Mouse (Mus musculus) forebrain, embryonic 15.5 days (tissue): ENCODE data around the gene Cxcl10. TPM values are rescaled to one million over a fixed set of nuclear protein-coding genes. Genes with fewer than 3 reads are reported as not detected.
A peak's percentile ranks its signal among the peaks of the same experiment; 100 is the strongest.

Experiments used
- ATAC-seq: fragments of 200-750 bp; cut with Nextera tagmentation; replicated peaks from 2 replicates; pipeline ENCODE4 v1.8.0; 2017; ENCODE audit warnings: mild to moderate bottlenecking, moderate TSS enrichment, moderate library complexity
- H3K27ac ChIP-seq: fragments of 300-500 bp; sonication (generic); replicated peaks from 2 replicates; pipeline ENCODE4 v1.5.1; 2015; ENCODE audit warnings: mild to moderate bottlenecking, inconsistent platforms
- H3K27me3 ChIP-seq: fragments of 300-500 bp; sonication (generic); 2 replicates; pipeline ENCODE4 v1.6.1; 2015; ENCODE audit warnings: inconsistent platforms
- H3K36me3 ChIP-seq: fragments of 300-500 bp; sonication (generic); 2 replicates; pipeline ENCODE4 v1.6.1; 2015; ENCODE audit warnings: mild to moderate bottlenecking, inconsistent platforms
- H3K4me1 ChIP-seq: fragments of 300-500 bp; sonication (generic); 2 replicates; pipeline ENCODE4 v1.6.1; 2015; ENCODE audit warnings: inconsistent platforms
- H3K4me2 ChIP-seq: fragments of 300-500 bp; sonication (generic); replicated peaks from 2 replicates; pipeline ENCODE4 v1.6.1; 2015; ENCODE audit warnings: mild to moderate bottlenecking, inconsistent platforms
- H3K4me3 ChIP-seq: fragments of 300-500 bp; sonication (generic); 2 replicates; pipeline ENCODE4 v1.5.1; 2015; ENCODE audit warnings: mild to moderate bottlenecking, inconsistent platforms
- H3K9ac ChIP-seq: fragments of 300-500 bp; sonication (generic); replicated peaks from 2 replicates; pipeline ENCODE4 v1.6.1; 2015; ENCODE audit warnings: mild to moderate bottlenecking, inconsistent platforms
- H3K9me3 ChIP-seq: fragments of 300-500 bp; sonication (generic); 2 replicates; pipeline ENCODE4 v1.6.1; 2016; ENCODE audit warnings: inconsistent platforms
- WGBS: fragments of 180-500 bp; shearing (Covaris S2); methylation state at CpG from one replicate; pipeline ENCODE4 v1.1.7; 2015; ENCODE audit warnings: mixed read lengths; 5-methylcytosine and 5-hydroxymethylcytosine counted together
- polyA plus RNA-seq: library from polyadenylated mRNA; unstranded; fragments of >200 nt; fragmentation: Nextera tagmentation; extraction: Ambion mirVana; gene quantifications from 2 replicates; pipeline ENCODE4 v1.2.1, GENCODE M21; 2015

Gene Cxcl10
- polyA plus RNA-seq: 0.20 TPM in 1 of 2 replicates, not detected in the other

DNA sequence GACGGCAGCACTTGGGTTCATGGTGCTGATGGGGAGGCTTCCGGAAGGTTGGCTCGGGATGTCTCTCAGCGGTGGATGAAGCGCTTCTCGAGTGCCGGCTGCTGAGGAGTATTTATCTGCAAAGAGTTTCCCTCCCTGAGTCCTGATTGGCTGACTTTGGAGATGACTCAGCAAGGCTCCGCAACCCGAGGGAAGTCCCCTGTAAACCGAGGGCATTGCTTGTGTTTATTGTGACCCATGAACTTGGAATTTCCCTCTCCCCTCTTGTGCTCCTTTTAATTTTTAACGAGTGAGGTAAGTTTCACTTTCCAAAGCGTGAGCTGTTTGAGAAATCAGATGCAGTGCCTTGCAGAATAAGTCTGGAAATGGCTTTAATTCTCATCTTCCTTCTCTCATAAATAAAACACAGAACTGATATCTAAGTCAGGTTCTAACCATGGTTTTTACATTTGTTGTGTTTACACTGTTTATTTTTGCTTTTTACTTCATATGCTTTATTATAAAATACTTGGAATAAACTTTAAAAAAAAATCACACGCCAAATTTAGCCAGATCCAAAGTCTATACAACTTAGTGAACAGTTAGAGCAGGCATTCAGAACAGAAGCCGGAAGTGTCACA, at the start of gene Cxcl10:
TSS of gene Cxcl10 (minus strand) at position 96 of the 620 bp plus-strand sequence.
- Histone ChIP-seq H3K4me2 (peak within 1 kb of the TSS; percentile 46), H3K27ac (no peak within 1 kb of the TSS), H3K4me3 (peak within 1 kb of the TSS; percentile 27), H3K36me3 (no peaks in the 10 kb centered on the region), H3K9ac (0 out of 2 replicates have a peak within 1 kb of the TSS, but pooled peaks have one; percentile 19), H3K4me1 (peaks cover 5% of the 10 kb centered on the region), H3K27me3 (no peaks in the 10 kb centered on the region), H3K9me3 (no peaks in the 10 kb centered on the region)
- ATAC-seq: peak; percentile 81
- WGBS: 19% methylated on average over 14 of the region's 14 CpGs

DNA sequence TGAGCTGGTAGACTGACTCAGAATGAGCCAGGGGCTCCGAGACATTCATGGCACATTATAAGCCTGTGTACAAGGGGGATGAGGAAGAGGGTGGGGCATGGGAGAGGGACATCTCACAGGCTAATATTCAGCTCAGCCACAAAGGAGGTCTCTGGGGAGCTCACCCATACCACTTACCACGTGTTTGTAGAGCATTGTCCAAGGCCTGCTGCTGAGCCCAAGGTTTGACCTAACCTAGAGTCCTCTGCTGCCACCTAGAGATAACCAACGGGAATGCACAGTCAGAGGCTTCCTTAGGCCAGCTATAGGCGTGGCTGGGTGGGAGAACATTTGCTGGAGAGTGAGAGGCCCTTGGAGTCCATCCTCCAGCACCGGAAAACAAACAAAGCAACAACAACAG, 49.5 kb upstream of the Cxcl10 start:
- no peak overlapping the region for H3K4me2 ChIP-seq
- no peak overlapping the region for H3K4me3 ChIP-seq
- no peaks in the 10 kb centered on the region for H3K9me3 ChIP-seq
- peaks cover 7% of the 10 kb centered on the region; the same call in 1 of the 2 replicates for H3K27me3 ChIP-seq
- no peak overlapping the region for H3K9ac ChIP-seq
- no peaks in the 10 kb centered on the region for H3K36me3 ChIP-seq
- ATAC-seq: peak; percentile 86
- no peaks in the 10 kb centered on the region for H3K4me1 ChIP-seq
- WGBS: 21% methylated on average over 5 of the region's 5 CpGs
- H3K27ac ChIP-seq: no peak overlapping the region

DNA sequence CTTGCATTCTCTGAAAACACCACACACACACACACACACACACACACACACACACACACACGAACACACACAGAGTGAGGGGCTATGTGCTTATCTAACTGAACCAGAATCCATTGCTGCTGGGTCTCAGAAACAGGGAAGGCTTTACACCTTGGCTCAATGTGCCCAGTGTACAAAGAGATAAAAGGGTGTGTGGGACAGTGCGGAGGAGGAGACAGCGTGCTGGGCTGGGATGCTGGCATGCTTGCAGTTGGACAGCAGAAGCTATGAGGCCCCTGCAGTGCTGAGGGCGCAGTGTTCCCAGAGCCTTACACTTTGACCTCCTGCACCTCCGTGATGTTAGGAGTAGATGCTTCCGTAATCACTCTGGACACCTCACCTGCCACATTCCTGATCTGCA, 47.8 kb upstream of the Cxcl10 start:
- Histone ChIP-seq H3K9me3 (no peaks in the 10 kb centered on the region), H3K4me2 (no peak overlapping the region), H3K36me3 (no peaks in the 10 kb centered on the region), H3K4me3 (no peak overlapping the region), H3K27ac (no peak overlapping the region), H3K9ac (no peak overlapping the region), H3K27me3 (peaks cover 14% of the 10 kb centered on the region; the same call in 1 of the 2 replicates), H3K4me1 (no peaks in the 10 kb centered on the region)
- no peak for ATAC-seq
- WGBS: 89% methylated on average over 6 of the region's 6 CpGs

DNA sequence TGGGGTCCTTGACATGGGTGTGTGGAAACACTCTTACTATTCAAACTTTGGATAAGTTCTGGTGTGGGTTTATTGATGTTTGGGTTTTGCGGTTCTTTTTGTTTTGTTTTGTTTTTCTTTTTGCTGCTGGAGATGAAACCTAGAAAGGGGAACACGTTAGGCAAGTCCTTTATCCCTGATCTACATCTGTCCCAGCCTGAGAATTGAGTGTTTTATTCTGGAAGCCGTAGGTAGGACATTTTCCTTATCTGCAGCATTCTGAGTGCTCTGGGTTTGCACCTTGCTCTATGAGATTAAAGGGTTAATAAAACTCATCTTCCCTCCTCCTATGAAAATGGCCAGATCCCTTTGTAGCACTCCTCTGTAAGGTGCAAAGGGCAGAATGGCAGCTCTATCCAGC, 47.1 kb upstream of the Cxcl10 start:
- H3K36me3 ChIP-seq: no peaks in the 10 kb centered on the region
- WGBS: 85% methylated on average over 3 of the region's 3 CpGs
- no peak for ATAC-seq

DNA sequence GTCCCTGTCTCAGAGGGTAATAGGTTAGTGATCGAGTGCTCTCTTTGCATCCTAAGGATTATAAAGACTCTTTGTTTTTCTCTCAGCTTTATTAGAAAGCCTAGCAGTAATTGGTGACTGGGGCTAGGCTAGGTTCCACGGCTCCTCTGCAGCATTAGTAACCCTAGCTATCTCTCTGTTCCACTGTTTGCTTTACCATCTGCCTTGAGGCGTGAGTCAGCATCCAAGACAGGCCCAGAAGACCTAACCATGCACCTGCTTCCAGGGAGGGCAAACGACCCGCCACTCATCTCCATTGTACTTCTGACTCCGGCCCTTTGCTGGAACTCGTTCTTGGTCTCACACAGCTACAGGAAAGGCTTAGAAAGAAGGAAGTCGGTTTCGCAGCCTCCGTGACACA, 45.2 kb upstream of the Cxcl10 start:
- no peak for ATAC-seq

More for the DNA sequence above, 47.1 kb upstream of the Cxcl10 start:
- Histone ChIP-seq H3K4me2 (no peak overlapping the region), H3K4me1 (no peaks in the 10 kb centered on the region), H3K27me3 (peaks cover 15% of the 10 kb centered on the region; the same call in 1 of the 2 replicates), H3K27ac (no peak overlapping the region), H3K4me3 (no peak overlapping the region), H3K9ac (no peak overlapping the region), H3K9me3 (no peaks in the 10 kb centered on the region)

DNA sequence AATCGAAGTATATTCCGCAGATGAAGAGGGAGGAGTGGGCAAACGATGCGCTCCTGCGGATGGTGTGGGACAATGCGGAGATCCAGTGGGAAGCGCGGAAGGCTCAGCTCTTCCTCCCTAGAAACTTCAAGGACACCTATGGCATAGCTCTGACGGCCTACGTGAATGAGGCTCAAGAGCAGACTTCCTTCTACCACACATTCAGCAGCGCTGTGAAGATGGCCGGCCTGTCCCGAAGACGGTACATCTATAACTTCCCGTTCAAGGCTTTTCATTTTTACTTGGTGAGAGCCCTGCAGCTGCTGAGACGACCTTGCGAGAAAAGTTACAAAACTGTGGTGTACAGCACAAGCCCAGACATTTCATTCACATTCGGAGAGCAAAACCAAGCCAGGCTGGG, 43.9 kb upstream of the Cxcl10 start:
- Histone ChIP-seq H3K9me3 (no peaks in the 10 kb centered on the region), H3K27ac (no peak overlapping the region), H3K4me1 (no peaks in the 10 kb centered on the region), H3K27me3 (peaks cover 15% of the 10 kb centered on the region; the same call in 1 of the 2 replicates), H3K36me3 (no peaks in the 10 kb centered on the region), H3K9ac (no peak overlapping the region), H3K4me2 (peak overlapping the region; percentile 27), H3K4me3 (peak overlapping the region; percentile 7; the same call in 1 of the 2 replicates)
- WGBS: 44% methylated on average over 18 of the region's 18 CpGs
- no peak for ATAC-seq

More for the DNA sequence above, 45.2 kb upstream of the Cxcl10 start:
- H3K9ac ChIP-seq: no peak overlapping the region
- peaks cover 15% of the 10 kb centered on the region; the same call in 1 of the 2 replicates for H3K27me3 ChIP-seq
- H3K4me1 ChIP-seq: no peaks in the 10 kb centered on the region
- WGBS: 59% methylated on average over 10 of the region's 10 CpGs
- no peaks in the 10 kb centered on the region for H3K9me3 ChIP-seq
- H3K4me2 ChIP-seq: no peak overlapping the region
- no peak overlapping the region for H3K27ac ChIP-seq
- no peaks in the 10 kb centered on the region for H3K36me3 ChIP-seq
- no peak overlapping the region for H3K4me3 ChIP-seq

DNA sequence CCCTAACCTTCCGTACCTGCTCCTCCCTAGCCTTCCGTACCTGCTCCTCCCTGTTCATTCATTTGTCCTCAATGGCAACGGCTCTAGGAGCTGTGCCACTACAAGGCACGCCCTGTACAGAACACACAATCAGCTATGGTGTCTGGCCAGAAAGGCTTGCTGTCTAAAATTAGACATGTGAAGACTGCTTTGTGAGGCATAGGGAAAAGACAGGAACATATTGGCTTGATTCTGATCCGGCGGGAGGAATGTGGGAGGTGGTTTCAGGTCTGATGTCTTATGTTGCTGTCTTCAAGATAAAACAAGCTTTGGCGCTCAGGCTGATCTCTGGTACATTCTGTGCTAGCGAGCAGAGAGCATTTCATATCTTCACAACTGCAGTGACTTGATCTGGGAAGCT, 41.9 kb upstream of the Cxcl10 start:
- H3K4me3 ChIP-seq: no peak overlapping the region
- no peak overlapping the region for H3K27ac ChIP-seq
- no peaks in the 10 kb centered on the region for H3K9me3 ChIP-seq
- peaks cover 15% of the 10 kb centered on the region; the same call in 1 of the 2 replicates for H3K27me3 ChIP-seq
- no peak for ATAC-seq
- H3K4me1 ChIP-seq: no peaks in the 10 kb centered on the region
- no peak overlapping the region for H3K9ac ChIP-seq
- 82% methylated on average over 8 of the region's 8 CpGs for WGBS
- H3K4me2 ChIP-seq: no peak overlapping the region
- no peaks in the 10 kb centered on the region for H3K36me3 ChIP-seq

DNA sequence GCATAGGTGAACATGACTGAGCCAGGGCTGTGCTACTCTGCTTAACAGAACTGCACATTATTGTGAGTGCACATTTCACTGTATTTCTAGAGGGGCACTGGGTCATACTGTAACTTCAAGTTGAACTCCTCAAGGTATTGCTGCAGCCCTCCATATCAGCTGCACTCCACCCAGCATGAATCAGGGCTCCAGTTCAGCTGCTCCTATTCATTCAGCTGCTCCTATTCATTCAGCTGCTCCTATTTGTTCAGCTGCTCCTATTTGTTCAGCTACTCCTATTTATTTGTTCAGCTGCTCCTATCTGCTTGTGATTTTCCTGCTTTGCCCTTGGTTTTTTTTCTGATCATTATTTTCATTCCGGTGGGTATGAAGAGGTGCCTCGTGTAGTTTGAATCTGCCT, 41.3 kb upstream of the Cxcl10 start:
- no peaks in the 10 kb centered on the region for H3K36me3 ChIP-seq
- WGBS: 67% methylated on average over 2 of the region's 2 CpGs
- no peak for ATAC-seq
- H3K27ac ChIP-seq: no peak overlapping the region
- no peak overlapping the region for H3K4me2 ChIP-seq
- H3K9me3 ChIP-seq: no peaks in the 10 kb centered on the region
- H3K27me3 ChIP-seq: peaks cover 15% of the 10 kb centered on the region; the same call in 1 of the 2 replicates
- no peaks in the 10 kb centered on the region for H3K4me1 ChIP-seq
- no peak overlapping the region for H3K4me3 ChIP-seq
- no peak overlapping the region for H3K9ac ChIP-seq

DNA sequence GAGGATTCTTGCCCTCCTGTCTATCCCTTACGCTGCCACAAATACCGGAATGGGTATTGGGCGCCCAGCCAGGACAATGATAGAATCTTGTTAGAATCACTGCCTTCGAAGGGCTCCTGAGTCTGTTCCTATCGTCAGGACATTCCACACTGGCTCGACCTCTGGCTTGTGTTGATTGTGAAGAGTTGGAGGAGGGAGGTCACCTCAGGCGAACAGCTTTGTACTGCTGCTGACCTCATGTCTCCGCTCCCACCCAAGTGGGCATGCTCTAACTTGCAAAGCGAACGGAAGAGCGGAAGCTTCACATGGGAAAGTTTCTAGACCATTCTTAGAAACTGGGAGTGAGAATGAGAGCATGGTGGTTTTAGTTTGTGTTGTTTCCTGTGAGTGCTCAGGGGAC, 38.7 kb upstream of the Cxcl10 start:
- Histone ChIP-seq H3K9ac (no peak overlapping the region), H3K4me2 (no peak overlapping the region), H3K4me1 (no peaks in the 10 kb centered on the region), H3K36me3 (no peaks in the 10 kb centered on the region), H3K27me3 (peaks cover 8% of the 10 kb centered on the region; the same call in 1 of the 2 replicates), H3K27ac (no peak overlapping the region), H3K9me3 (no peaks in the 10 kb centered on the region), H3K4me3 (no peak overlapping the region)
- ATAC-seq: no peak
- WGBS: 82% methylated on average over 11 of the region's 11 CpGs

DNA sequence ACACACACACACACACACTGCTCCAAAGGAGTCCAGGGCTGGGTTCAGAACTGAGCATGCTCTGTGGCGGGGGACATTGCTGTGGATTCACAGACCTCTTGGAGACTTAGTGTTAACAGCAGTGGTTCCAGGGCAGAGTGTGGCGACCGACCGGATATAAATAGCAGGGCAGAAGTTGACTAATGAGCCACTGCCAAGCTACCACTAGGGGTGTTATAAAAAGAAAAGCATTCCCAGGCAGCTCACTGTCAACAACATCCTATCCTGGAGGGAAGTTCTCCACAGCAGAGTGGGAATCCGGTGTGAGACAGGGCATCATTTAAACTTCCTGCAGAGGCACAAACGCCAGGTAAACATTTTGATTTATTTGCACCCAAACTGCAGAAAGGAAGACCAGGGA, 38.0 kb upstream of the Cxcl10 start:
- WGBS: 53% methylated on average over 6 of the region's 6 CpGs
- no peak overlapping the region for H3K4me3 ChIP-seq
- H3K27ac ChIP-seq: no peak overlapping the region
- no peaks in the 10 kb centered on the region for H3K36me3 ChIP-seq
- no peaks in the 10 kb centered on the region for H3K4me1 ChIP-seq
- ATAC-seq: no peak
- H3K4me2 ChIP-seq: no peak overlapping the region
- H3K9me3 ChIP-seq: no peaks in the 10 kb centered on the region
- no peak overlapping the region for H3K9ac ChIP-seq
- H3K27me3 ChIP-seq: peaks cover 3% of the 10 kb centered on the region; the same call in 1 of the 2 replicates

DNA sequence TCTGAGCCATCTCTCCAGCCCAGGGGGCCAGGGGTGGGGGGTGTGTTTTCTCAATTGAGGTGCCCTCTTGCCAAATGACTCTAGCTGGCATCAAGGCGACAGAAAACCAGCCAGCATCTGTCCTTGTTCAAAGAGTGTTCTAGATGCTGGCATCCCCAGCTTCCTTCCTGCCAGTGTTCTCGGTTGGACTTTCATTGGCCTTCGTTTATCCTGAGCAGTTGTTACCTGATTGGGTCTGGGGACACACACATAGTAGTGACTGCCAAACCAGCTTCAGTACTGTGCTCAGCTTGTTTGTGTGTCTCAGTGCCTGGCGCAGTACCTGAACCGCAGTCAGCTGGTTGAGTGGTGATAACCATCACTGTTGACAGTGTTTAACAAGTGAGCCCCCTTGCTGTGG, 37.4 kb upstream of the Cxcl10 start:
- no peak overlapping the region for H3K4me3 ChIP-seq
- H3K4me1 ChIP-seq: no peaks in the 10 kb centered on the region
- 88% methylated on average over 5 of the region's 5 CpGs for WGBS
- H3K27ac ChIP-seq: no peak overlapping the region
- H3K9me3 ChIP-seq: no peaks in the 10 kb centered on the region
- ATAC-seq: no peak
- H3K36me3 ChIP-seq: no peaks in the 10 kb centered on the region
- H3K27me3 ChIP-seq: no peaks in the 10 kb centered on the region
- H3K4me2 ChIP-seq: no peak overlapping the region
- H3K9ac ChIP-seq: no peak overlapping the region

DNA sequence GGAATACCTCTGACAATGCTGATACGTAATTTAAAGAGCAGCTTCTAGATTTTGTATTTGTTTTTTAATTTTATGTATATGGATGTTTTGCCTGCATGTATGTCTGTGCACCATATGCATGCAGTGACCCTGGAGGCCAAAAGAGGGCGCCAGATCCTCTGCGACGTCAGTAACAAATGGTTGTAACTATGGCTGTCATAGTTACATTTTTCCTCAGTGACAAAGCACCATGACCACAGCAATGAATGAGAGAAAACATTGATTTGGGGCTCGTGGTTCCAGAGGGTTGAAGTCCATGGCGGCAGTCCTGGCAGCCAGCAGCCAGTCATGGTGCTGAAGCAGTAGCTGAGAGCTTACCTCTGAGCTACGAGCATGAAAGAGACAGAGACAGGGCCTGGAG, 36.2 kb upstream of the Cxcl10 start:
- no peaks in the 10 kb centered on the region for H3K36me3 ChIP-seq
- no peak for ATAC-seq
- no peak overlapping the region for H3K27ac ChIP-seq
- H3K27me3 ChIP-seq: no peaks in the 10 kb centered on the region
- H3K4me2 ChIP-seq: no peak overlapping the region
- WGBS: 47% methylated on average over 7 of the region's 7 CpGs
- no peak overlapping the region for H3K9ac ChIP-seq
- no peak overlapping the region for H3K4me3 ChIP-seq
- H3K9me3 ChIP-seq: no peaks in the 10 kb centered on the region
- H3K4me1 ChIP-seq: no peaks in the 10 kb centered on the region

DNA sequence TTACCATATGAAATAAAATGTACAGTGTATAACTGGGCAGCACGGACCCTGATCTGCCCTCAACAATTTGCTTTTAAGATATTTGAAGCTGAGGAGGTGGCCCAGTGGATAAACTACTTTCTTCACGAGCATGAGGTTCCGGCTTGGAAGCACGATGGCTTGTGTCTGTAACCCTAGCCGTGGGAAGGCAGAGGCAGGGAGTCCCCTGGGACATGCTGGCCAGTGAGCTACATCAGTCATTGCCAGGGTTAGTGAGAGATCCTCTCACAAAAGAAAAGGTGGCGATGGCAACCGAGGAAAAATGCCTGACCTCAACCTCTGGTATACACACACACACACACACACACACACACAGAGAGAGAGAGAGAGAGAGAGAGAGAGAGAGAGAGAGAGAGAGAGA, 35.1 kb upstream of the Cxcl10 start:
- no peak for ATAC-seq
- Histone ChIP-seq H3K36me3 (no peaks in the 10 kb centered on the region), H3K27me3 (no peaks in the 10 kb centered on the region), H3K4me1 (no peaks in the 10 kb centered on the region), H3K27ac (no peak overlapping the region), H3K4me2 (no peak overlapping the region), H3K9ac (no peak overlapping the region), H3K4me3 (no peak overlapping the region), H3K9me3 (no peaks in the 10 kb centered on the region)
- WGBS: 82% methylated on average over 7 of the region's 7 CpGs
